Comparison of ENCODE assay signal across 20 mouse cellular contexts in the genomic region with DNA sequence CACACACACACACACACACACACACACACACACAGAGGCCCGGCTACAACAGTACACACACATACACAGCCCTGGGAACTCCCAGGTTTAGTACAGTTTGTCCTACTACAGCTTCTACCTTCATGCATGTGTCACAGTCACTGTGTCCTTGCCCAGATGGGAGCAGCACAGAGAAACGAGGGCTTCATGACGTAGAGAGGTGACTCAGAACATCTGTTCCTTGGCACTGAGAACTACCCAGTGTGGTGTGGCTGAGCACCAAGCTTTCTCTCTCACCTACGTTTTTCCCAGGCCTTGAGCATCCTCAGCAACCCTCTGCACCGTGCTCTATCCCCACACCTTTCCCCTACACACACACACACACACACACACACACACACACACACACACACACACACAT.
DNase-seq lines count a peak whose midpoint lies in the region; ATAC-seq and TF ChIP-seq lines count a peak whose summit lies in the region.
"Had no signal": no experiment of that assay in that cellular context is flagged by ENCODE, and none has a peak within 500 bp of the region (broad histone marks: within the 10 kb centered on the region; RNA-seq: fewer than 3 reads in every experiment).

No protein-coding gene starts in this region.

- intact Hi-C loops in left cerebral cortex, postnatal 25 days (cut with DNase I) = no loop called here

- no peak overlapping the region for H3K4me2 ChIP-seq in hindbrain, embryonic 11.5 days (replicated peaks; ENCODE audit: low read depth, low read length)
- no peak overlapping the region for H3K4me2 ChIP-seq in hindbrain, embryonic 16.5 days (ENCODE audit: low read length)
- H3K4me2 ChIP-seq: embryonic facial prominence, embryonic 13.5 days; forebrain, embryonic 12.5 days; midbrain, embryonic 11.5 days had no signal

- DNase-seq in layer of hippocampus, adult 18-20 months (ENCODE audit: low spot score in 2 of 2) = peak; percentile 41 to 63
- no peak for DNase-seq in layer of hippocampus, adult 9-10 months (ENCODE audit: low spot score)
- peak; percentile 47 for DNase-seq in adrenal gland, postnatal 25 days
- DNase-seq in left cerebral cortex, postnatal 25 days (ENCODE audit: low spot score in 2 of 2) = peak; percentile 57 to 93
- DNase-seq in liver = no peak
- DNase-seq in hindbrain, embryonic 11.5 days (ENCODE audit: low spot score) = no peak
- DNase-seq: cerebellum, postnatal 14 days; gastrocnemius, adult 2 months; heart, postnatal 10 days; kidney, adult 9 months; lung, postnatal 14 days had no signal

- no peaks in the 10 kb centered on the region for H3K79me2 ChIP-seq in C2C12 (ENCODE audit: control insufficient read depth, insufficient read depth)

- H3K27ac ChIP-seq in hindbrain, embryonic 11.5 days (ENCODE audit: low read depth, low read length) = no peak overlapping the region
- H3K27ac ChIP-seq in hindbrain, embryonic 16.5 days (ENCODE audit: low read depth, low read length) = no peak overlapping the region
- H3K27ac ChIP-seq: embryonic facial prominence, embryonic 13.5 days; forebrain, embryonic 12.5 days; gastrocnemius, adult 2 months; liver, embryonic 14.5 days had no signal

- H3ac ChIP-seq in C2C12 (ENCODE audit: control insufficient read depth, insufficient read length, low read depth) = no peak overlapping the region

- peaks cover 10% of the 10 kb centered on the region for H3K4me1 ChIP-seq in hindbrain, embryonic 11.5 days (replicated peaks; ENCODE audit: control insufficient read depth, insufficient read depth, low read length)
- H3K4me1 ChIP-seq in hindbrain, embryonic 16.5 days (ENCODE audit: control insufficient read depth, insufficient read depth, low read depth, low read length) = no peaks in the 10 kb centered on the region; the same call in 1 of the 2 replicates

- H3K36me3 ChIP-seq in C2C12 (ENCODE audit: control insufficient read depth, insufficient read depth) = no peaks in the 10 kb centered on the region
- no peaks in the 10 kb centered on the region for H3K36me3 ChIP-seq in hindbrain, embryonic 11.5 days (ENCODE audit: control insufficient read depth, insufficient read depth, low read length)
- no peaks in the 10 kb centered on the region for H3K36me3 ChIP-seq in hindbrain, embryonic 16.5 days (ENCODE audit: control insufficient read depth, insufficient read depth, low read length)
- H3K36me3 ChIP-seq: embryonic facial prominence, embryonic 13.5 days; forebrain, embryonic 12.5 days had no signal

- no peak overlapping the region for H3K4me3 ChIP-seq in C2C12 (ENCODE audit: insufficient read depth, poor library complexity, severe bottlenecking)
- H3K4me3 ChIP-seq in hindbrain, embryonic 11.5 days (ENCODE audit: low read depth, low read length) = no peak overlapping the region
- no peak overlapping the region for H3K4me3 ChIP-seq in hindbrain, embryonic 16.5 days (ENCODE audit: low read length)
- H3K4me3 ChIP-seq: embryonic facial prominence, embryonic 13.5 days; forebrain, embryonic 12.5 days; gastrocnemius, adult 2 months; myocyte had no signal

- no peak overlapping the region for H3K9ac ChIP-seq in hindbrain, embryonic 11.5 days (ENCODE audit: low read depth, low read length)
- no peak overlapping the region for H3K9ac ChIP-seq in hindbrain, embryonic 16.5 days (ENCODE audit: low read depth, low read length)
- H3K9ac ChIP-seq: embryonic facial prominence, embryonic 13.5 days; forebrain, embryonic 12.5 days; liver, embryonic 14.5 days had no signal

- 69% methylated on average over 5 of the region's 5 CpGs for WGBS in hindbrain, embryonic 11.5 days
- 63% methylated on average over 5 of the region's 5 CpGs for WGBS in hindbrain, embryonic 16.5 days

- H3K27me3 ChIP-seq in C2C12 (ENCODE audit: control insufficient read depth, insufficient read depth, insufficient read length) = peaks cover 26% of the 10 kb centered on the region
- 0 out of 2 replicates have a peak, but pooled peaks cover 2% of the 10 kb centered on the region for H3K27me3 ChIP-seq in hindbrain, embryonic 11.5 days (ENCODE audit: control insufficient read depth, insufficient read depth, low read length)
- H3K27me3 ChIP-seq in hindbrain, embryonic 16.5 days (replicated peaks; ENCODE audit: control insufficient read depth, insufficient read depth, low read length) = no peaks in the 10 kb centered on the region; the same call in 1 of the 2 replicates

- TF ChIP-seq CTCF in C2C12 (IDR thresholded peaks at IDR 0.05; ENCODE audit: control insufficient read depth, insufficient read depth, insufficient read length) = no peak

- no peak for ATAC-seq in hindbrain, embryonic 11.5 days (ENCODE audit: low FRiP score)
- ATAC-seq in hindbrain, embryonic 16.5 days = no peak
- ATAC-seq: activated CD4-positive, CD25-positive, alpha-beta regulatory T cell, adult 4 months; CD4-positive, CD25-positive, alpha-beta regulatory T cell, adult 4 months had no signal

- H3K79me3 ChIP-seq in C2C12 (ENCODE audit: low read depth) = no peaks in the 10 kb centered on the region

- H3K9me3 ChIP-seq in hindbrain, embryonic 11.5 days (ENCODE audit: control insufficient read depth, low read length) = no peaks in the 10 kb centered on the region
- no peaks in the 10 kb centered on the region for H3K9me3 ChIP-seq in hindbrain, embryonic 16.5 days (ENCODE audit: control insufficient read depth, low read length)
- H3K9me3 ChIP-seq: embryonic facial prominence, embryonic 13.5 days; forebrain, embryonic 12.5 days had no signal

TF ChIP-seq in C2C12, 6 proteins besides CTCF, POLR2A, EP300 and RAD21:
- TF ChIP-seq MAX (IDR thresholded peaks at IDR 0.05) (no peak), MYOG (IDR thresholded peaks at IDR 0.05; ENCODE audit: control insufficient read depth, extremely low read depth, insufficient read length) (no peak), MYOD1 (IDR thresholded peaks at IDR 0.05; ENCODE audit: control insufficient read depth, insufficient read length, low read depth) (peak; percentile 66), CEBPB (IDR thresholded peaks at IDR 0.05; ENCODE audit: low read depth) (no peak), USF1 (IDR thresholded peaks at IDR 0.05; ENCODE audit: low read depth) (no peak), FOSL1 (IDR thresholded peaks at IDR 0.05; ENCODE audit: insufficient read depth, low read length, poor library complexity, severe bottlenecking) (no peak)

Comparison
In these comparisons a context has a peak if more than half of its experiments do, and no peak if none do; other contexts are left out.
1. DNase-seq: peak in layer of hippocampus, adult 18-20 months (2 of 2), adrenal gland, postnatal 25 days (single experiment) and left cerebral cortex, postnatal 25 days (2 of 2); none in layer of hippocampus, adult 9-10 months (single experiment), liver (single experiment) and hindbrain, embryonic 11.5 days (single experiment).